Mouse (Mus musculus) kidney, postnatal 36 days (tissue): ENCODE measurements around the gene Olfr214.
A peak's percentile ranks its signal among the peaks of the same experiment; 100 is the strongest.
"Not testable (repeated sequence)": the region's sequence is repeated elsewhere in the genome, so short reads cannot be mapped to it uniquely, and the experiment has no call there.

Experiments
- DNase-seq, 2 experiments: peaks; one replicate each; pipeline ENCODE4 v3.0.0; 2021 to 2022; ENCODE audit warnings: mixed read lengths in 2 of 2

Olfr214 gene

DNA sequence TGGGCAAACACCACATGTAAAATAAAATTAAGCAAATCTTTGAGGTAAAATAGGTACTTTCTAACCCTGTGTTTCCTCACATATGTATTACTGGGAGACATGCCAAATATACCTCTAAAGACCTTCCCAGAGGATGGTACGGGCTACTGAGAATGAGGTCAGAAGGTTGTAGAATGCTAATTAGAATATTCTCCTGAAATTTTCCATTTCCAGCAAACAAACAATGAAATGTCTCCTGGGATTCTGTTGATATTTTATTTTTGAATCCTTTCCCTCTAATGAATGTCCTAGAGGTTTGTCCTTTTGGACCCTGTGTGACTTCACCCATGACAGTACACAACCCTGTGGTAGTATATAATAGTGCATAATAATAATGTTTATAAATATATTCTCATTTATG lies at the start of gene Olfr214:
Gene Olfr214, plus strand, starts transcription at position 301 of the 400 bp plus-strand sequence.
- no peak for DNase-seq

DNA sequence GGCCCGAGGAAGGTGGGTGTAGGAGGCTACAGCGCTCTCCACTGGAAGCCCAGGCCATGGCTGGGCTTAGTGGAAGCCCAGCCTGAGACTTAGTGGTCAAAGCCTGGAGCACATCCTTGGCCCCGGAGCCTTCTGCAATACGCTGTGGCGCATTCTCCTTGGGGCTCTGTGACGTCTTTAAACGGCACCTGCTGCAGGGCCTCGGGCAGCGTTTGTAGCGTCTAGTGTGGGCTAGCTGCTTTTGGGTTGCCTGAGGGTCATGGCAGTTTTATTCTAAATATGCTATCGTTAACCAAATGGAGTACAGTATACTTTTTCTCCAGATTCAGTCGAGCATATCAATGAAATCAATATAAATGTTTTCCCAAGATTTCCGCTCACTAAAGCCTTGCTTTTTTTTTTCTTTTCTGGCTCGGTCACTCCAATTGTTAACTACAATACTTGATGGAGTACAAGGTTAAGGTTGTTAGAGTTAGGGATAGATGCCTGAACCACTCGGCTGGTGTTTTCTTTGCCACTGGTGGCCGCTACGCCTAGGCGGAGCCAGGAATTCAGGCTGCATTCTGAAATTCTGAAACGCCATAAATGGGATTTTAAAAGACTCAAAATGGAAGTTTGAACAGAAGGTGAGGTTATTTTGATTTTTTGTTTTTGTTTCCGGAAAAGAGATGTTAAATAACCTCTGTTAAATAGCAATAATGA lies 47.6 kb upstream of the Olfr214 start, which contains the start of gene Olfr212:
Gene Olfr212, plus strand, starts transcription at position 215 of the 702 bp plus-strand sequence.
- DNase-seq, result not testable (repeated sequence)

DNA sequence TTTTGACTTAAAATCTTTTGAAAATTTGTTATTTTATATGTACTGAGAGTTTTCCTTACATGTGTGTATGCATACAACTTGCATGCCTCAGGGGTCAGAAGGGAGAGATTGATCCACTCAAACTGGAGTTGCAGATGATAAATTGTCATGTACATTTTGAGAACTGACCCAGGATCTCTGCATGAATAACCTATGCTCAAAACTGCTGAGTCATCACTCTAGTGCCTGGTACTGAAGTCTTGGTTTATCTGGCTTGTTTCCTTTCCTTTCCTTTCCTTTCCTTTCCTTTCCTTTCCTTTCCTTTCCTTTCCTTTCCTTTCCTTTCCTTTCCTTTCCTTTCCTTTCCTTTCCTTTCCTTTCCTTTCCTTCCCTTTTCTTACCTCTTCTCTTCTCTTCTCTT lies 39.2 kb upstream of the Olfr214 start:
- DNase-seq, result no peak

DNA sequence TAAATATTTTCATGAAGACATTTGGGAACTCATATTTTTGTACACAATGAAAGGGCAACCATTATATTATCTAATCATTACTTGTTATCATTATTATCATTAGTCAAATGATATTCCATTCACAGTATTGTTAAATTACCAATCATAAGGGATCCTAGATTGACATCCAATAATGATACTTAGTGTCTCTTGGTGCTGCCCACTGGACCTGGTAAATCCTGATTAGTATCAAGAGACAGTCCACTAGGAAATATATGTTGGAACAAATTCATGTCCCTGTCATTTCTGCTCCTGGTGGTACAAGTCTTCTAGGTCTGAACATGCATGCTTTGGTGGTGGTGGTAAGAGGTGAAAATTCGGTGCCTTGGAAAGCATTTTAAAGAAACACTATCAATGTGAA lies 15.9 kb upstream of the Olfr214 start, which contains the start of gene Olfr213:
Gene Olfr213, plus strand, starts transcription at position 301 of the 400 bp plus-strand sequence.
- no peak for DNase-seq

DNA sequence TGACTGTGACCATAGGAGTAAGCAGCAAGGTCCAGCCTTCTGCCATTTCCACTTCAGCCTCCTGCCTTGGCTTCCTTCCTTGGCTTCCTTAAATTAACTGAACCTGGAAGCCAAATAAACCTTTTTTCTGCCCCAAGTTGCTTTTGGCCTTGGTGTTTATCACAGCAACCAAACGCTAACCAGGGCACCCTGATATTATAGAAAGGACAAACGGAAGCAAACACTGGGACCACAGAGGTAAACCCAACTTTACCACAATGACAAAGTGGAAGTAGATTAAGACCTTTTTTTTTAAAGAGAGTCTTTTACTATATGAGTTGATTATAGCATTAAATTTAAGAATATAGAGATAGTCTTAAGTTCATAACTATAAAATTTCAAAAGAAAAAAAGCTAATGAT lies 11.5 kb upstream of the Olfr214 start:
- DNase-seq, result no peak

DNA sequence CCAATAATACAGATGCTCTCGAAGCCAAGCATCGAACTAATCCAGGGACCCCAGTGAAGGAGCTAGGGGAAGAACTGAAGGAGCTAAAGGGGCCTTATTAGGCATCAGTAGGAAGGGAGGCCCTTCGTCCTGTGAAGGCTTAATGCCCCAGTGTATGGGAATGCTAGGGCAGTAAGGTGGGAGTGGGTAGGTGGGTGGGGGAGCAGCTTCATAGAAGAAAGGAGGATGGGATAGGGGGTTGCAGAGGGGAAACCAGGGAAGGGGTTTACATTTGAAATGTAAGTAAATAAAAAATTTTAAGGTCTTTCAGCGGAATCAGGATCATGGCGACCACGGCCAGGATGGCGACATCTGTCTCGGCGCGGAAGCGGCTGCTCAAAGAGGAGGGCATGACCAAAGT lies 3.2 kb upstream of the Olfr214 start, which contains the start of gene Gm5580:
Gene Gm5580, plus strand, starts transcription at position 301 of the 400 bp plus-strand sequence.
- DNase-seq, result not testable (repeated sequence)

DNA sequence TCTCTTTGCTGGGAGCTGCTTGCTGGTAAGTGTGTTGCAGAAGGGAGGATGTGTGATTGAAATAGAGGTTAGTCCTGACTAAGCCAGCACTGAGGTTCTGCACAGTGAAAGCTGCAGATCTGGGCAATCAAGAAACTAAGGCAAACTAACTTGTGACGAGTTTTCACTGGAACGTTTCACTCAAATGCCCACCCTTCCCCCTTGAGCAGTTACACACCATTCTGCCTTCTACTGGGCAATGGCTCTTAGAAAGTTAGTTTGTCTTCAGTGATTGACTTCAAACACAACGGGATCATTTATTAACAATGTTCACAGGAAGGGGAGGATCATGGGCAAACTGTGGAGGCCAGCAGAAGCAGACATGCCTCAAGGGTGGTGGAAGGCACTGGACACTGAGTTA lies 917 bp downstream of the Olfr214 start:
- no peak for DNase-seq

DNA sequence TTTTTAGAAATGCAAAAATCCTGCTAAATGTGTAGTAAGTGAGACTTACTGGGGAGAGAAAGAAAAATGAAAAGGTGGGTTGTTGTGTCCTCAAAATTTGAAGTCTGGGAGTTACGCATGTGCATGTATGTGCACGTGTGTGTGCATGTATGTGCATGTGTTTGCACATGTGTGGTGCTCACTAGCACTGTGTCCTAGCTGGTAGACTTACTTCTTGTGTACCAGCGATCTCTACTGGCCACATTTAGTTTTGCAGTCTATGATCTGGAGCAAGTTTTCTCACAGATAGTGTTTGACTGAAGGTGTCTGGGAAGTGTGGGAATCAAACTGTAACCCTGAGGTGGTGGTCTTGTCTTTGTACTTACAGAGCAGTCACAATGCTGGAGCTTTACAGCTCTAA lies 15.8 kb downstream of the Olfr214 start:
- peak; percentile 35 to 70 for DNase-seq

DNA sequence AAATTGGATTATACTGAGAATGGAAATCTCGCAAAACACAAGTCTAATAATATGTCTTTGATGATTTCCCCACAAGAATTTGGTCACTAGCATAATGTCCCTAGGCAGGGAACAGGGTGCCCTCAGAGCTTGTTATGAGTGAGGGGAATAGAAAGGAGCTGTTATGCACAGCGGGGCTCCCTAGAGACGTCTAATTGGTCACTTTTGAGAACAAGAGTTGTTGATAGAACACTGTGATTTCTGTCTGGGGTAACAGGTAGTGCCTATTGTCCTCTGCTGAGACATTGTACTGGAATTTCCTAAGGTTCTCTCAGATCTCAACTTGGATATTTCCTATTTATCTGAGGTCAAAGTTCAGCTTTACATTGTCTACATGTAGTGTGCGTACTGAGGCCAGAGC lies 30.1 kb downstream of the Olfr214 start, which contains the start of gene Olfr215:
Gene Olfr215, minus strand, starts transcription at position 101 of the 400 bp plus-strand sequence.
- no peak for DNase-seq

DNA sequence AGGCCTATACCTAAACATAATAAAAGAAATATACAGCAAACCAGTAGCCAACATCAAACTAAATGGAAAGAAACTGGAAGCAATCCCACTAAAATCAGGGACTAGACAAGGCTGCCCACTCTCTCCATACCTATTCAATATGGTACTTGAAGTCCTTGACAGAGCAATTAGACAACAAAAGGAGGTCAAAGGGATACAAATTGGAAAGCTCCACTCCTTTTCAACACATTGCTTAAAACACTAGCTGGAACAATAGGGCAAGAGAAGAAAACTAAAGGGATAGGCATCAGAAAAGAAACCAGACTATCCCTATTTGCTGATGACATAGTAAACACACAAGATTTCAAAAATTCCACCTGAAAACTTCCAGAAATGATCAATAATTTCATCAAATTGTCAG lies 46.9 kb downstream of the Olfr214 start:
- not testable (repeated sequence) for DNase-seq

DNA sequence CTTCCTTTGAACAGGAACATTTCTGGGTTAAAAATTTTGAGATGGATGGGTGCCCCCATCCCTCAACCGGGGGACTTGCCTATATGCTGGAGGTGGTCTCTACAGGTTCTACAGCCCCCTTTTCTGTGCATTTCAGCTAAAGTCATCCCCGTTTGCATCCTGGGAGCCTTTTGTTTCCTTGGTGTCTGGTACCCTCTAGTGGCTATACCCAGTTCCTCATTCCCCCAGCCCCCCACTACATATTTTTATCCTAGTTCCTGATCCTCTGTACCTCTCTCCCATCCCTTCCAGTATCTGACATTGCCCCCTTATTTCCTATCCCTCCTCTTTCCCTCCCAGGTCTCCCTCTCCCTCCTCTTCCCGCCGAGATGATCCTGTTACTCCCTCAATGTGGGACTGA lies 53.2 kb downstream of the Olfr214 start:
- no peak for DNase-seq
